ENCODE assay signal across 24 mouse cellular contexts in the genomic region with DNA sequence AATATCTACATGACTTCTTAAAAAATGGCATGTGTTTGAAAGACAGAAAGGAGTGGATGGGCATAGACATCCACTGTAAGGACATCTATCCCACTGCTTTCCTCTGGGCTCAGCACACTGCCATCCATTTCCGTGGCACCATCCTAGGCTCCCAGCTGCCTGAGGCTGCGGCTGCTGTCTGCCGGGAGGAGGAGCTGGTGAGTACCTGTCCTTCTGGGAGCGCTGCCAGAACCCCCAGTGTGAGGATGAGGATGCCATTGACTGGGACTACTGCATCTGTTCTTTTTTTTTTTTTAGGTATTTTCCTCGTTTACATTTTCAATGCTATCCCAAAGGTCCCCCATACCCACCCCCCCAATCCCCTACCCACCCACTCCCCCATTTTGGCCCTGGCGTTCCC.
DNase-seq lines count a peak whose midpoint lies in the region; TF ChIP-seq lines count a peak whose summit lies in the region.
"Had no signal": no experiment of that assay in that cellular context is flagged by ENCODE, and none has a peak within 500 bp of the region (broad histone marks: within the 10 kb centered on the region; RNA-seq: fewer than 3 reads in every experiment).

No protein-coding gene starts in this region.

- H3K27ac ChIP-seq in ES-Bruce4 (ENCODE audit: insufficient read depth, low read length) = no peak overlapping the region
- H3K27ac ChIP-seq: forebrain, embryonic 10.5 days; forebrain, embryonic 13.5 days; heart, adult 2 months; heart, embryonic 10.5 days; heart, embryonic 13.5 days; hindbrain, embryonic 12.5 days; hindbrain, embryonic 15.5 days; intestine, embryonic 15.5 days had no signal

- peak; percentile 19 to 62 for DNase-seq in cerebellum, postnatal 14 days
- no peak for DNase-seq in cerebellum, postnatal 36 days
- DNase-seq in R1 (ENCODE audit: low read depth, low spot score) = peak; percentile 63
- DNase-seq in thymus, postnatal 14 days = no peak
- no peak for DNase-seq in urinary bladder, postnatal 14 days (ENCODE audit: low spot score)
- DNase-seq: adrenal gland, adult 2 months; adrenal gland, postnatal 14 days; B cell, adult 2 months; cerebellum, adult 11-12 months; cerebellum, adult 9-10 months; gastrocnemius, postnatal 10 days; gastrocnemius, postnatal 36 days; heart, adult 2 months; heart, postnatal 14 days; heart, postnatal 4 days; kidney, adult 11 months had no signal

- no peaks in the 10 kb centered on the region for H3K27me3 ChIP-seq in ES-Bruce4 (ENCODE audit: control insufficient read depth, insufficient read depth, low read length, poor library complexity, severe bottlenecking)
- H3K27me3 ChIP-seq: forebrain, embryonic 13.5 days; hindbrain, embryonic 12.5 days; hindbrain, embryonic 15.5 days; intestine, embryonic 15.5 days had no signal

- no peaks in the 10 kb centered on the region for H3K4me1 ChIP-seq in ES-Bruce4 (ENCODE audit: control insufficient read depth, insufficient read depth, low read length)
- H3K4me1 ChIP-seq: forebrain, embryonic 10.5 days; forebrain, embryonic 13.5 days; heart, embryonic 10.5 days; heart, embryonic 13.5 days; hindbrain, embryonic 12.5 days; hindbrain, embryonic 15.5 days; intestine, embryonic 15.5 days had no signal

- no peaks in the 10 kb centered on the region for H3K36me3 ChIP-seq in ES-Bruce4 (ENCODE audit: control insufficient read depth, insufficient read depth, low read length, poor library complexity, severe bottlenecking)
- H3K36me3 ChIP-seq: forebrain, embryonic 10.5 days; heart, embryonic 10.5 days; heart, embryonic 13.5 days; hindbrain, embryonic 12.5 days; hindbrain, embryonic 15.5 days; intestine, embryonic 15.5 days had no signal

- H3K9me3 ChIP-seq in ES-Bruce4 (replicated peaks; ENCODE audit: control insufficient read depth, insufficient read depth, low read length, poor library complexity, severe bottlenecking) = no peaks in the 10 kb centered on the region
- H3K9me3 ChIP-seq: forebrain, embryonic 10.5 days; forebrain, embryonic 13.5 days; heart, embryonic 10.5 days; hindbrain, embryonic 12.5 days; hindbrain, embryonic 15.5 days; intestine, embryonic 15.5 days had no signal

- peak; percentile 13 for TF ChIP-seq CTCF in ES-Bruce4 (IDR thresholded peaks at IDR 0.05; ENCODE audit: low read depth, low read length)

- TF ChIP-seq EP300 in ES-Bruce4 (IDR thresholded peaks at IDR 0.05; ENCODE audit: insufficient read depth, low read depth, low read length) = no peak

- H3K9ac ChIP-seq in ES-Bruce4 (ENCODE audit: low read depth, poor library complexity, severe bottlenecking) = no peak overlapping the region
- H3K9ac ChIP-seq: forebrain, embryonic 13.5 days; heart, embryonic 13.5 days; hindbrain, embryonic 12.5 days; hindbrain, embryonic 15.5 days; intestine, embryonic 15.5 days had no signal

- no peak for TF ChIP-seq POLR2A in ES-Bruce4 (IDR thresholded peaks at IDR 0.05; ENCODE audit: insufficient read depth, low read length)

- H3K4me3 ChIP-seq in ES-Bruce4 (ENCODE audit: low read depth, low read length) = no peak overlapping the region
- H3K4me3 ChIP-seq: forebrain, embryonic 10.5 days; forebrain, embryonic 13.5 days; heart, adult 2 months; heart, embryonic 10.5 days; heart, embryonic 13.5 days; hindbrain, embryonic 12.5 days; hindbrain, embryonic 15.5 days; intestine, embryonic 15.5 days had no signal

Comparison
In these comparisons a context has a peak if more than half of its experiments do, and no peak if none do; other contexts are left out.
1. DNase-seq: peak in cerebellum, postnatal 14 days (2 of 2) and R1 (single experiment); none in cerebellum, postnatal 36 days (0 of 2), thymus, postnatal 14 days (single experiment) and urinary bladder, postnatal 14 days (single experiment).